Mouse (Mus musculus): ENCODE results near the gene Otop2. TPM values are rescaled to one million over a fixed set of nuclear protein-coding genes. Genes with fewer than 3 reads are reported as not detected.

Otop2 gene
- polyA plus RNA-seq, 1 experiment: not detected

DNA sequence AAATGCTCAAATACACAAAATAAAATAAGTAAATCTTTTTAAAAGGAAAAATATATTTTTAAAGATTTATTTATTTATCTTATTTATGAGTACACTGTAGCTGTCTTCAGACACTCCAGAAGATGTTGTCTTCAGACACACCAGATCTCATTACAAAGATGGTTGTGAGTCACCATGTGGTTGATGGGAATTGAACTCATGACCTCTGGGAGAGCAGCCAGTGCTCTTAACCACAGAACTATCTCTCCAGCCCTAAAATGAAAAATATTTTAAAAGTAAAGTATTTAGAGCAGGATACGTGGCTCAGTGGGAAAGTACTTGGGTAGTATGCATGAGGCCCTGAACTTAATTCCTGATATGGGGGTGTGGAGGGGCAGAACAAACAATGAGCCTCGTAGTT, 5.6 kb upstream of the Otop2 start:
- 88% methylated on average over 2 of the region's 2 CpGs for WGBS
- Histone ChIP-seq H3K4me1 (ENCODE audit: control insufficient read depth, insufficient read depth, low read length) (peaks cover 8% of the 10 kb centered on the region; the same call in 1 of the 2 replicates), H3K4me3 (ENCODE audit: insufficient read depth, low read depth, low read length) (no peak overlapping the region), H3K27ac (ENCODE audit: insufficient read depth, low read depth, low read length) (no peak overlapping the region)
- TF ChIP-seq CTCF (IDR thresholded peaks at IDR 0.05; ENCODE audit: insufficient read depth, low read depth, low read length): no peak
- TF ChIP-seq POLR2A (IDR thresholded peaks at IDR 0.05; ENCODE audit: insufficient read depth, low read depth, low read length): no peak

DNA sequence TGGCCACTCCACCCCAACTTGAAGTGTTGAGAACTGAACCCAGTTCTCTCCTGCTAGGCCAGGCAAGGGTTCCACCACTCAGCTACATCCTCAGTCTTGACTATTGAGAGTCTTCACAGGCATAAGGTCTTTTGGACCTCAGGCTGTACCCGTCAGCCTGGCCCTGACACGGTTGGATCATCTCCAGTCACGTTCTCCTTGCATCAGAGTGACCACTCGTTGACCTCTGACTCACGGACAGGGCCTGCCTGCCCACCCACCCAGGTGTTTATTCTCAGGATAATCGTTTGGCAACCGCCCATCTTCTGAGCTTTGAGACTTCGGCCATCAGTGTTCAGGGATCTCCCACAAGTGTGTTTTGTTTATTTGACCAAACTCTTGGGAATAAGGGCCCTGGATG, 3.8 kb upstream of the Otop2 start:
- WGBS: 81% methylated on average over 8 of the region's 8 CpGs
- H3K27ac ChIP-seq (ENCODE audit: insufficient read depth, low read depth, low read length): no peak overlapping the region
- TF ChIP-seq CTCF (IDR thresholded peaks at IDR 0.05; ENCODE audit: insufficient read depth, low read depth, low read length): no peak
- H3K4me1 ChIP-seq (ENCODE audit: control insufficient read depth, insufficient read depth, low read length): peaks cover 6% of the 10 kb centered on the region; the same call in 1 of the 2 replicates
- no peak overlapping the region for H3K4me3 ChIP-seq (ENCODE audit: insufficient read depth, low read depth, low read length)

DNA sequence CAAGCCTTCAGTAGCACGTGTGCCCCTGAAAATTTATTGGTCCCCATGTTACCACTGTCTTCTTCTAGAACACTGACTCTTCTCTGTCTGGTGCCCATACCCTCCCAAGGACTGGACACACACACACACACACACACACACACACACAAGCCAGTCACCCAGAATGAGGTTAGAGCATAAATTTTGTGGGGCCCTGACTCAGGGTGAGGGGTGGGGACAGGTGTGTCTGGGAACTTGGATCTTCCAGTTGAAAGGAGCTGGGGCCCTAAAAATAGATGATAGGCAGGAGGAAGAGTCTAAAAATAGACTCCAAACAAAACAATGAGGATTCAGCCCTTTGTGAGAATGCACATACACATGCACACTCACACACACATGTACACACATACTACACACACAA, 1.8 kb downstream of the Otop2 start:
- WGBS: 90% methylated on average over 1 of the region's 1 CpGs
- Histone ChIP-seq H3K4me3 (ENCODE audit: insufficient read depth, low read depth, low read length) (no peak overlapping the region), H3K27ac (ENCODE audit: insufficient read depth, low read depth, low read length) (no peak overlapping the region), H3K4me1 (ENCODE audit: control insufficient read depth, insufficient read depth, low read length) (peaks cover 6% of the 10 kb centered on the region; the same call in 1 of the 2 replicates)
- TF ChIP-seq POLR2A (IDR thresholded peaks at IDR 0.05; ENCODE audit: insufficient read depth, low read depth, low read length): no peak
- no peak for TF ChIP-seq CTCF (IDR thresholded peaks at IDR 0.05; ENCODE audit: insufficient read depth, low read depth, low read length)

DNA sequence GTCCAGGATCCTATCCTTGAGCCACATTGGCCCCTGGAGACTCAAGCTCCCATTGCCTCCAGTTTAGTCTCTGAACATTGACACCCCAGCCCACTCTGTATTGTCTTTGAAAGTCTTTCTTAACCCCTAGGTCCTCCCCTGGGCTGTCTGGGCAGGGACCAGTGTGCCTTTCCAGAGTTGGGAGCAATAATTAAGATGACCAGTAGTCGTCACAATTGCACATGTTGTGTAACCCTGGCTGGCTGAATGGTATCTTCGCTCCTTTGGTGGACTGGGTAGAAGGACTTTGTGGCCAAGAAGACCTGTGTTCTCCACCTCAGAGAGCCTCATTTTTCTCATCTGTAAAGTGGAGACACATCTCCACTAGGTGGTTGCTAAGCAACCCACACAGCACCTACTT, 7.3 kb downstream of the Otop2 start:
- TF ChIP-seq POLR2A (IDR thresholded peaks at IDR 0.05; ENCODE audit: insufficient read depth, low read depth, low read length) (no peak), CTCF (IDR thresholded peaks at IDR 0.05; ENCODE audit: insufficient read depth, low read depth, low read length) (no peak)
- peaks cover 13% of the 10 kb centered on the region for H3K4me1 ChIP-seq (ENCODE audit: control insufficient read depth, insufficient read depth, low read length)
- WGBS: 53% methylated on average over 2 of the region's 2 CpGs
- no peak overlapping the region for H3K4me3 ChIP-seq (ENCODE audit: insufficient read depth, low read depth, low read length)
- no peak overlapping the region for H3K27ac ChIP-seq (ENCODE audit: insufficient read depth, low read depth, low read length)

DNA sequence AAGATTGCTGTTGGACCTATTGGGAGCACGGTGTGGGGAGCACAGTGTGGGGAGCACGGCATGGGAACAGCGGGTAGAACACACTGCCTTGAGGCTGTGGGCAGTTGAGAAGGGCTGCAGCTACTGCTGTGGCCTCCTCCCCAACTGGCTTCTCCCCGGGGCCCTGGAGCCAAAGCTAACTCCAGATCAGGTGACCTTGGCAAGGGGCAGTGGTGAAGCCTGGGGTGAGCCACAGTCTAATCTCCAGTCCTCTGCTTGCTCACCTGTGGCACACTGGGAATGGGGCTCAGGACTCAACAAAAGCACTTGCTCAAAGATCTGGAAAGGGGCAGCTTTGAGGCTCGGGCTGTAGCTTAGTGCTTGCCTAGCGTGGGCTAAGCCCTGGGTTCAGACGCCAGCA, 10.2 kb downstream of the Otop2 start:
- WGBS: 72% methylated on average over 7 of the region's 7 CpGs
- peaks cover 19% of the 10 kb centered on the region for H3K4me1 ChIP-seq (ENCODE audit: control insufficient read depth, insufficient read depth, low read length)
- no peak overlapping the region for H3K4me3 ChIP-seq (ENCODE audit: insufficient read depth, low read depth, low read length)
- no peak for TF ChIP-seq CTCF (IDR thresholded peaks at IDR 0.05; ENCODE audit: insufficient read depth, low read depth, low read length)
- no peak for TF ChIP-seq POLR2A (IDR thresholded peaks at IDR 0.05; ENCODE audit: insufficient read depth, low read depth, low read length)
- H3K27ac ChIP-seq (ENCODE audit: insufficient read depth, low read depth, low read length): no peak overlapping the region

DNA sequence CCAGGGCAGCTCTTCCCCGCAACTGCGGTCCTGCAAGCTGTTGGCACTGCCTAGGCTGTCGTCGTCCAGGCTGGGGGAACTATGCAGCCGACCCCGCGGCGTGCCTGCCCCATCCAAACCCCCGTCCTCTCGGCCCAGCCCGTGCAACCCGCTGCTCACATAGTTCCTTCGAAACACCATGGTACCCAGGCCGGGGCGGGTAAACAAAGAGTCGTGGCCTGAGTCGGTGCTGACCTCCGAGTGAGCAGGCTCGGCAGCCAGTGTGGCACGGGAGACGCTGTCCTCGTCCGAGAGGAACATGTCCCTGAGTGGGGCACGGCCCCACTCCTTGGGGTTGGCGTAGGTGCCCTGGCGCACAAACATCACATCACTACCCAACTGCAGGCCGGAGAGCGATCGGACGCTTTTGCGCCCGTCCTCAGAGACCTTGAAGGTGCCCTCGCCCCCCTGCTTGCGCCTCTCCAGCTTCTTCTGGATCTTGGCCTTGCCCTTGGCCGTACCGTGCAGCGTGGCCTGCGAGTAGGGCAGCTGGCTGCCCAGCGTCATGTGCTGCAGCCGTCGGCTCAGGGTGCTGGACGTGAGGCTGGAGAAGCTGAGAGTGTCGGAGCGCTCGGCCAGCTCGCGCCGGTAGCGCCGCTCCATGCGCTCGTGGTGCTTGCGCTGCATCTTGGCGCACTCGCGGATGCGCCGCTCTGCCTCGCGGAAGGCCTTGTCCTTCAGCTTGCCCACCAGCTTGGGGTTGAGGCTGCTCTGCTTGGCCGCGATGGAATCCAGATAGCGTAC, 11.5 kb downstream of the Otop2 start:
- Histone ChIP-seq H3K27ac (ENCODE audit: insufficient read depth, low read depth, low read length) (no peak overlapping the region), H3K4me3 (ENCODE audit: insufficient read depth, low read depth, low read length) (peak overlapping the region; percentile 10; the same call in 1 of the 2 replicates)

DNA sequence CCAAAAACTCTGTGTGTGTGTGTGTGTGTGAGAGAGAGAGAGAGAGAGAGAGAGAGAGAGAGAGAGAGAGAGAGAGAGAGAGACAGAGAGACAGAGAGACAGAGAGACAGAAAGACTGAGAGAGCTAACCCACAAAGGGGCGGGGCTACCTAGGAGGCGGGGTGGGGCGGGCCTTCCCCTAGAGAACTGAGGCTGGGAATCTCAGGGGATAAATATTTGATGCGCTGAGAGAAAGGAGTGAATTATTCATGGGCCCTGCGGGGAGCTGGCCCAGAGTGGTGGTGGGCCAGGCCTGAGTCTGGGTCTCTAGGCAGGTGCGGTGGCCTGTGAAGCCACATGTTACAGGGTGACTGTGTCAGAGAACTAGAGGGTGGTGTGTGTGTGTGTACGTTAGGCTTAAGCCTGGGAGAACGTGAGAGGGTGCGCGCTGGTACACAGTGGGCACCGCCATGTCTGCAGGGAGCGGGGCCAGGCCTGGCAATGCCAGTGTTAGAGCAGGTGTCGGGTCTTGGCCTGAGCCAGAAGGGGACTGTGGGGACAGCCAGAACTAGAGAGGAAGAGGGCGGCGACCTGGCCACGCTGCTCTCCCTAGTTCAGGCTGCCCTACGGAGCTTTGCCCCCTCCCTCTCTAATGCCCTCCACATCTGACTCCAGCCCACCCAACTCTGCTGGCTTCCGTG, 12.9 kb downstream of the Otop2 start:
- Histone ChIP-seq H3K4me3 (ENCODE audit: insufficient read depth, low read depth, low read length) (no peak overlapping the region), H3K27ac (ENCODE audit: insufficient read depth, low read depth, low read length) (no peak overlapping the region), H3K4me1 (ENCODE audit: control insufficient read depth, insufficient read depth, low read length) (peaks cover 27% of the 10 kb centered on the region)
- WGBS: 50% methylated on average over 18 of the region's 18 CpGs
- TF ChIP-seq CTCF (IDR thresholded peaks at IDR 0.05; ENCODE audit: insufficient read depth, low read depth, low read length) (no peak), POLR2A (IDR thresholded peaks at IDR 0.05; ENCODE audit: insufficient read depth, low read depth, low read length) (no peak)

More for the DNA sequence above, 11.5 kb downstream of the Otop2 start:
- 15% methylated on average over 63 of the region's 63 CpGs for WGBS
- H3K4me1 ChIP-seq (ENCODE audit: control insufficient read depth, insufficient read depth, low read length): peaks cover 25% of the 10 kb centered on the region
- TF ChIP-seq CTCF (IDR thresholded peaks at IDR 0.05; ENCODE audit: insufficient read depth, low read depth, low read length): no peak
- no peak for TF ChIP-seq POLR2A (IDR thresholded peaks at IDR 0.05; ENCODE audit: insufficient read depth, low read depth, low read length)

DNA sequence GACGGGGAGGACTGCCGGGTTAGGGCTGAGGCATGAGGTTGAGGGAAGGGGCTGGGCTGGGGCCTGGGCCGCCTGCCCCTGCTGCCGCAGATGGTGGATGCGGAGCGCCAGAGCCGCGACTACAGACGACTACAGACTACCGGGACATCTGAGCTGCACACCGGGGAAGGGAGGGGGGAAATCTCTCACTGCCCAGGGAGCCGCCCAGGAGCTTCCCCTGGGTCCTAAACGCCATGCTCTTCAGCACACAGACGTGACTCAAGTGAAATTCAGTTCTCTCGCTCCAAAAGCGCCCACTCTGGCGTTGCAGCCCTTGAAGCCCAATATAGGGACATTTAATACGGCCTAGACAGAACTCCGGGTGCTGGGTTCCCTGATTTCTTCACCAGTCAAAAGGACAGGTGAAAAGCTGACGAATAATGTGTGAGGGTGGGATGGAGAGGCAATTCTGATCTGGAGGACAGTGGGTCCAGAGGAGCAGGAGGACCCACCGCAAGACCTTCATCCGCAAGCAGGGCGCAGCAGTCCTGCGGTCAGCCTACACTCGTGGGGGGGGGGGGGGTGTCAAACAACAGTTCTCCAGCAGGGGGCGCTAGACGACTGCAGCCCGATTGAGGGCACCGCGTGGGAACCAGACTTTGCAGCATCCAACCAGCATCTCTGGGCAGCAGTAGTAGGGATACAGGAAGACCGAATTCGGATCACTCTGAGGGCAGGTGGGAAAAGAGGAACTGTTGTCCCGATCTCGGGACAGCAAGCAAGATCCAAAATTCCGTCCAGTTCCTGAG, 15.1 kb downstream of the Otop2 start, which contains the start of gene Ush1g:
Gene Ush1g (minus strand): TSS at position 136 of the 788 bp plus-strand sequence.
- Histone ChIP-seq H3K27ac (ENCODE audit: insufficient read depth, low read depth, low read length) (no peak within 1 kb of the TSS), H3K4me3 (ENCODE audit: insufficient read depth, low read depth, low read length) (peak within 1 kb of the TSS; percentile 10; the same call in 1 of the 2 replicates), H3K4me1 (ENCODE audit: control insufficient read depth, insufficient read depth, low read length) (peaks cover 32% of the 10 kb centered on the region)
- no peak for TF ChIP-seq POLR2A (IDR thresholded peaks at IDR 0.05; ENCODE audit: insufficient read depth, low read depth, low read length)
- peak; percentile 88 for TF ChIP-seq CTCF (IDR thresholded peaks at IDR 0.05; ENCODE audit: insufficient read depth, low read depth, low read length)
- WGBS: 6% methylated on average over 35 of the region's 35 CpGs
